Mouse (Mus musculus) testis, adult 2 months (tissue): ENCODE data around the gene Inpp5k. TPM values are rescaled to one million over a fixed set of nuclear protein-coding genes. Genes with fewer than 3 reads are reported as not detected.

Experiments used
- H3K27ac ChIP-seq: fragments of 200-500 bp; 2 replicates; pipeline ENCODE4 v1.5.1; 2012; ENCODE audit warnings: low read depth, low read length; ENCODE audit not compliant: control insufficient read depth, insufficient read depth
- H3K27me3 ChIP-seq: fragments of 200-500 bp; 2 replicates; pipeline ENCODE4 v1.6.1; 2012; ENCODE audit warnings: mild to moderate bottlenecking, low read length, moderate library complexity; ENCODE audit not compliant: control insufficient read depth, insufficient read depth
- H3K36me3 ChIP-seq: fragments of 200-500 bp; 2 replicates; pipeline ENCODE4 v1.6.1; 2012; ENCODE audit warnings: mild to moderate bottlenecking, low read length; ENCODE audit not compliant: control insufficient read depth, insufficient read depth
- H3K4me1 ChIP-seq: fragments of 200-500 bp; 2 replicates; pipeline ENCODE4 v1.6.1; 2012; ENCODE audit warnings: low read length; ENCODE audit not compliant: control insufficient read depth, insufficient read depth
- H3K4me3 ChIP-seq: fragments of 200-500 bp; 2 replicates; pipeline ENCODE4 v1.5.1; 2012; ENCODE audit warnings: low read depth, mild to moderate bottlenecking, low read length, moderate library complexity, mixed read lengths; ENCODE audit not compliant: control insufficient read depth
- CTCF ChIP-seq: fragments of 200-500 bp; IDR thresholded peaks from 2 replicates; pipeline ENCODE4 v1.5.1; 2012; ENCODE audit warnings: low read depth, mild to moderate bottlenecking, inconsistent platforms, low read length, moderate library complexity; ENCODE audit not compliant: control insufficient read depth, insufficient read depth, insufficient replicate concordance
- POLR2A ChIP-seq: fragments of 200-500 bp; IDR thresholded peaks from 2 replicates; pipeline ENCODE4 v1.6.1; 2012; ENCODE audit warnings: low read depth, mild to moderate bottlenecking, inconsistent platforms, low read length, moderate library complexity; ENCODE audit not compliant: control insufficient read depth
- polyA plus RNA-seq: library from polyadenylated mRNA; depleted of rRNA; stranded (reverse); fragments of >200 nt; gene quantifications from 2 replicates; pipeline ENCODE4 v1.2.3, GENCODE M21; 2012

The Inpp5k gene
- polyA plus RNA-seq, 1 experiment: 128 TPM

DNA sequence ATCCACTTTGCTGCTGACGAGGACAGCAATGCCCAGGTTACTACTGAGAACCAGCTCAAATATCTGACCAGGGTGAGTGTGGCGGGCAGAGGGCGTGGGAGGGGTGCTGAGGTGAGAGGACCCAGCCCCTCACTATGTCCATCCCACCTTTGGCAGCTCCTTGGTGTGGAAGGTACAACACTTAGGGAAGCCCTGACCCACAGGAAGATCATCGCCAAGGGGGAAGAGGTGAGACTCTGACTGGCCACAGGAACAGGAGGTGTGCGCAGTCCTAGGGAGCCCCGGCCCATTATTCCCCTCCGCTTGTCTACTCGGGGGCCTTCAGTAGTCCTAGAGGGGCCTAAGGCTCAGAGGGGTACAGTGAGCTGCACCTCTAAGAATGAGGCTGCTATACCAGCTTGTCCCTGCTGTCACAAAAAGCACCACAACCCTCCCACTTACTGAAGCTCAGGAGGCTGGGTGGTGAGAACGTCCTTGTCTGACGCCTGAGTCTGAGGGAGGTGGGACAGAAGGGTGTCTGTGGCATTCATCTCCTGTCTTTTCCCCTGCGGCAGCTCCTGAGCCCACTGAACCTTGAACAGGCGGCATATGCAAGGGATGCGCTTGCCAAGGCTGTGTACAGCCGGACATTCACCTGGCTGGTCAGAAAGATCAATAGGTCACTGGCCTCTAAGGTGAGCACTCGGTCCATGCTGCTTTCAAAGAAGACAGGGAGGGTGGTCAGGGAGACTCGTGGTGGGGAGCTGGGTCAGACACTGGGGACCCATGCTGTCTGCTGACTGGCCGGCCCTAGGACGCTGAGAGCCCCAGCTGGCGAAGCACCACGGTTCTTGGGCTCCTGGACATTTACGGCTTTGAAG is 30.4 kb downstream of the Inpp5k start:
- Histone ChIP-seq H3K36me3 (peaks cover 1% of the 10 kb centered on the region), H3K4me1 (peaks cover 12% of the 10 kb centered on the region), H3K4me3 (no peak overlapping the region), H3K27ac (no peak overlapping the region), H3K27me3 (no peaks in the 10 kb centered on the region)
- TF ChIP-seq CTCF (no peak), POLR2A (no peak)

DNA sequence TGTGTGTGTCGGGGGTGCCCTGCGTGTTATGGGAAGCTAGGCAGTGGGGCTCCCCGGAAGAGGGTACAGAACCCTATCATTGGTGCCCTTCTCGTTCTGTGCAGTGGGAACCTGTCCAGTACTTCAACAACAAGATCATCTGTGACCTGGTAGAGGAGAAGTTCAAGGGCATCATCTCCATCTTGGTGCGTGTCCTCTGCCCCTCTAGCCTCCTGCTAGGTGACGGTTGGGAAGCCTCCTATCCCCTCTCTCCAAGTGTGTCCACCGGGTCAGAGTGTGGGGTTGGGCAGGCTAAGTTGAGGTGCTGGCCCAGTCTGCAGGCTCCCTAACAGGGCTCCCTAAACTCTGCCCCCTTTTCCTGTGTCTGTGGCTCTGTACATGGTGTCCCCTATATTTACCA is 31.3 kb downstream of the Inpp5k start:
- Histone ChIP-seq H3K27me3 (no peaks in the 10 kb centered on the region), H3K27ac (no peak overlapping the region), H3K36me3 (peaks cover 1% of the 10 kb centered on the region), H3K4me1 (peaks cover 4% of the 10 kb centered on the region), H3K4me3 (no peak overlapping the region)
- TF ChIP-seq CTCF: no peak
- TF ChIP-seq POLR2A: no peak

DNA sequence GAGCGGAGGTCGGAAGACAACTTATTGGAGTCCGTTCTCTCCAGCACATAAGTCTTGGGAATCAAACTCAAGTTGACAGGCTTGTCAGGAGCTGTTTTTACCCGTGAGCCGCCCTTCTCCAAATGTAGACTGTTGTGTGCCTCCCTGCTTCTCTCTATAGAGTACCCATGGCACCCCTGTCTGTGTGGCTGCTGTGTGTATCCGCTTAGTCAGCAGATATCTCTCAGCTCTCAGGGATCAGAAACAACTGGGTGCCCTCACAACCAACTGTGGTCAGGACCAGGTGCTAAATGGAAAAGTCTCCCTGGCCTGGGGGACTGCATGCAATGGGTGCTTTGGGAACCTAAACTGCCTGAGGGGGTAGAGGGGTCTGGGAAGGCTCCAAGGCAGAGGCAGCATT is 35.5 kb downstream of the Inpp5k start:
- Histone ChIP-seq H3K27me3 (no peaks in the 10 kb centered on the region), H3K4me1 (peaks cover 5% of the 10 kb centered on the region), H3K4me3 (no peak overlapping the region), H3K27ac (no peak overlapping the region), H3K36me3 (peaks cover 4% of the 10 kb centered on the region)
- TF ChIP-seq POLR2A: no peak
- no peak for TF ChIP-seq CTCF

DNA sequence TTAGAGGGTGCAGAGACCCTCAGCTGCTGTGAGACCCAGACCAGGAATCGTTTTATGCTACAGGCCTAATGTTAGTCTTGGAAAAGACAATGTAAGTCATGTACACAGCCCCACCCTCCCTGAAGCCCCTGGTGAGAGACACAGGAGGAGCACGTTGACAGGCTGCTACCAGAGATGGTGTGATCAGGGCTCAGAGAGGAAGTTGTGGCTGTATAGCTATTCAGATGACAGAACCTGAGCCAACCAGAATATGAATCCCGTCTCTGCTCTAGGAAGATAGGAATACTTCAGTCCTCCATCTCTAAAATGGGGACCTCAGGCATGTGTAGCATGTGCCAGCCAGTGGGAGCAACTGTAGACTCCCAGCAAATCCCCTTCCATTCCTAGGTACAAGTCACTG is 37.8 kb downstream of the Inpp5k start:
- Histone ChIP-seq H3K27me3 (no peaks in the 10 kb centered on the region), H3K27ac (no peak overlapping the region), H3K4me1 (peaks cover 5% of the 10 kb centered on the region), H3K4me3 (peak overlapping the region; percentile 52), H3K36me3 (peaks cover 6% of the 10 kb centered on the region)
- TF ChIP-seq CTCF (no peak), POLR2A (no peak)

DNA sequence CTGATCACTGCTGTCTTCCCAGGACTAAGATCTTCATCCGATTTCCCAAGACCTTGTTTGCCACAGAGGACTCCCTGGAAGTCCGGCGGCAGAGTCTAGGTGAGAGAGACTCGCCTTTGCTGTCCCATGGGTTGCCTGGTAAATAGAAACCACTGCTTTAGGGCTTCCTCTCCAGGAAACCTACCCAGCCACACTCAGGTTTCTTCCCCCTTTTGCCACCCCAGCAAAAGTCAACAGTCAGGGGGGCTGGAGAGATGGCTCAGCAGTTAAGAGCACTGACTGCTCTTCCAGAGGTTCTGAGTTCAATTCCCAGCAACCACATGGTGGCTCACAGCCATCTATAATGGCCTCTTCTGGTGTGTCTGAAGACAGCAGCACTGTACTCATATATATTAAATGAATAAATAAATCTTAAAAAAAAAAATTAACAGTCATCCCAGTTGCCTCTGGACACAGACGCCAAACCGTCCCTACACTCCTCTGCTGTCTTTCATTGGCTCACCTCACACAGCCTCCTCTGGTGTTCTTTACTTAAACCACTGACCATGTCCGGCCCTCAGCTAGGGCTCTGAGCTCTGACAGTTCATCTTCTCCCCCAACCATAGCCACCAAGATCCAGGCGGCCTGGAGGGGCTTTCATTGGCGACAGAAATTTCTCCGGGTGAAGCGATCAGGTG is 38.5 kb downstream of the Inpp5k start:
- H3K27me3 ChIP-seq: no peaks in the 10 kb centered on the region
- H3K36me3 ChIP-seq: peaks cover 6% of the 10 kb centered on the region
- H3K27ac ChIP-seq: no peak overlapping the region
- H3K4me3 ChIP-seq: peak overlapping the region; percentile 58
- no peak for TF ChIP-seq CTCF
- TF ChIP-seq POLR2A: no peak
- H3K4me1 ChIP-seq: peaks cover 5% of the 10 kb centered on the region

DNA sequence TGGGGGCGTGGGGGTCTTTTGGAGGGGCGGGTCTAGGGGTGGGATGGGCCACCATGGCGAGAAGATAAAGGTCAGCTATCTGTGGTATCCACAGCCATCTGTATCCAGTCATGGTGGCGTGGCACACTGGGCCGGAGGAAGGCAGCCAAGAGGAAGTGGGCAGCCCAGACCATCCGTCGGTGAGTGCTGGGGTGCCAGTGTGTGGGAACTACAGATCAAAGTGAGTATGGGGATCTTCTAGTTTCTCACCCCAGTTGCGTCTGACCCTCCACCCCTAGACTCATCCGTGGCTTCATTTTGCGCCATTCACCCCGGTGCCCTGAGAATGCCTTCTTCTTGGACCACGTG is 39.0 kb downstream of the Inpp5k start:
- peak overlapping the region; percentile 69 for H3K4me3 ChIP-seq
- peak overlapping the region; percentile 66 for H3K27ac ChIP-seq
- H3K4me1 ChIP-seq: peaks cover 5% of the 10 kb centered on the region
- TF ChIP-seq POLR2A (no peak), CTCF (no peak)
- H3K27me3 ChIP-seq: no peaks in the 10 kb centered on the region
- H3K36me3 ChIP-seq: peaks cover 6% of the 10 kb centered on the region

DNA sequence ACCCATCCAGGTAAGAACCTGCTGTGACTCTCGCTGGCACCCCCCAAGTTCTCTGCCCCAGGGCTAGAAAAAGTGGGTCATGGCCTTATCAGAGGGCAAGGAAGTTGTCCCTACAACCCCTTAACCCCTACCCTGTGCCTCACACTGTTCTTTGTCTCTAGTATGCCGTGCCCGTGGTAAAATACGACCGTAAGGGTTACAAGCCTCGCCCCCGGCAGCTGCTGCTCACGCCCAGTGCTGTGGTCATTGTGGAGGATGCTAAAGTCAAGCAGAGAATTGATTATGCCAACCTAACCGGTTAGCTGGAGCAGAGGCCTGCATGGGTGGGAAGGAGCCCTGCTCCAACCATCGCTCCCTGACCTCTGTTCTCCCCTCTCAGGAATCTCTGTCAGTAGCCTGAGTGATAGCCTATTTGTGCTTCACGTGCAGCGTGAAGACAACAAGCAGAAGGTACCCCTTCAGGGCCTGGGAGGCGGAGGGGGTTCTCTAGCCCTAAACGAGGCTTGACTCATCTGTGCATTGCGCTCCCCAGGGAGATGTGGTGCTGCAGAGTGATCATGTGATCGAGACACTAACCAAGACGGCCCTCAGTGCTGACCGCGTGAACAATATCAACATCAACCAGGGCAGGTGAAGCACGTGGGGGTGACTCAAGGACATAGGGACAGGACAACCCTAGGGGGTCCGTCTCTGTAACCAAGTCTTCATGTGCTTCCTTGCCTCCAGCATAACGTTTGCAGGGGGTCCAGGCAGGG is 40.8 kb downstream of the Inpp5k start:
- H3K4me3 ChIP-seq: no peak overlapping the region
- peaks cover 6% of the 10 kb centered on the region for H3K36me3 ChIP-seq
- no peaks in the 10 kb centered on the region for H3K27me3 ChIP-seq
- H3K27ac ChIP-seq: no peak overlapping the region
- no peak for TF ChIP-seq POLR2A
- no peak for TF ChIP-seq CTCF
- peaks cover 5% of the 10 kb centered on the region for H3K4me1 ChIP-seq
